Mouse (Mus musculus) cerebellum, adult 9-11 months (tissue): ENCODE measurements around the gene Snx27.

ENCODE experiments used
- DNase-seq: peaks from one replicate; pipeline ENCODE4 v3.0.0; 2022

Gene Snx27

GRCm38 (mm10) chr3:94476301-94477035 lies 106.0 kb downstream of the Snx27 start:
- peak; percentile 50 for DNase-seq

- no peak for DNase-seq
Observed at GRCm38 (mm10) chr3:94473567-94474232, 108.8 kb downstream of the Snx27 start.

GRCm38 (mm10) chr3:94473115-94473505 lies 109.4 kb downstream of the Snx27 start:
- DNase-seq = no peak

GRCm38 (mm10) chr3:94472447-94473114 lies 109.9 kb downstream of the Snx27 start:
- DNase-seq = no peak

GRCm38 (mm10) chr3:94468931-94469330 lies 113.6 kb downstream of the Snx27 start:
- no peak for DNase-seq

GRCm38 (mm10) chr3:94465632-94466430 lies 116.7 kb downstream of the Snx27 start:
- DNase-seq = no peak

- no peak for DNase-seq
Observed at GRCm38 (mm10) chr3:94463926-94464578, 118.5 kb downstream of the Snx27 start.

GRCm38 (mm10) chr3:94459834-94460233 lies 122.7 kb downstream of the Snx27 start:
- no peak for DNase-seq

- no peak for DNase-seq
Observed at GRCm38 (mm10) chr3:94457055-94457454, 125.5 kb downstream of the Snx27 start.

- peak; percentile 80 for DNase-seq
Observed at GRCm38 (mm10) chr3:94456529-94457000, 126.0 kb downstream of the Snx27 start.

GRCm38 (mm10) chr3:94449377-94449776 lies 133.1 kb downstream of the Snx27 start:
- no peak for DNase-seq
